Mouse (Mus musculus): ENCODE data around the gene Tsen54.

Tsen54 gene

DNA sequence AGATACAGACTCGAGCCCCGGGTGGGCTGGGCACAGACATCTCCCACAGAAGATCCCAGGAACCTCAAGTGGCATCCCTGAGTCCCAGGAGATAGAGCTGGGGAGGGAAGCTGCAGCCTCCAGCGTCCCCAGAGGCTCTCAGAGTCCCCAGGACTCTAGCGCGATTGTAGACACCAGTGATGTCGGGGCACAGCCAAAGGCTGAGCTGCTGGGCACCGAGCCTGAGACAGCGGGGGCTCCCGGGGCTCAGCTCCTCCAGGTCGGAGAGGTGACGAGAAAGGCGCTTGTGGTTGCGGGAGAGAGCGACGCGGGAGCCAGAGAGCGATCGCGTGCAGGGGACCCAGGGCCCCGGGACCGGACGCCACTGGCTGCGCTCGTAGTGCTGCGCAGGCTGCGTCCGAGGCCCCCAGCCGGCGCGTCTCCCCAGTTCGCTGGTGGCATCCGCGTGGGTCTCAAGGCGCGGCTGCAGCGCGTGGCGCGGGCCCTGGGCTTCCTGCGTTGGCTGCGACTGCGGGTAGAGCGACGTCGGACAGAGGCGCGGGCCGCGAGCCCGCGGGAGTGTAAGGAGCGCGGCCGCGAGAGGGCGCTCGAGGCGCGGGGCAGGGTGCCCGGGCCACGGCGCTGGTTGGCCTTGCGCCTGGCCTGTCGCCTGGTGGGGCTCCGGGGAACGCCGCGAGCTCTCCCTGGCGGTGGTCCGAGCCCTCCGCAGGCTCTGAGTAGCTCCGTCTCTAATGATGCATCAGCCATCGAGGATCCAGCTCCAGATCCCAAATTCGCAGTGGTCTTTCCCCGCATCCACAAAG lies 44.8 kb downstream of the Tsen54 start:
- peak; percentile 7 to 54 for DNase-seq (ENCODE audit: low spot score in 2 of 2)

DNA sequence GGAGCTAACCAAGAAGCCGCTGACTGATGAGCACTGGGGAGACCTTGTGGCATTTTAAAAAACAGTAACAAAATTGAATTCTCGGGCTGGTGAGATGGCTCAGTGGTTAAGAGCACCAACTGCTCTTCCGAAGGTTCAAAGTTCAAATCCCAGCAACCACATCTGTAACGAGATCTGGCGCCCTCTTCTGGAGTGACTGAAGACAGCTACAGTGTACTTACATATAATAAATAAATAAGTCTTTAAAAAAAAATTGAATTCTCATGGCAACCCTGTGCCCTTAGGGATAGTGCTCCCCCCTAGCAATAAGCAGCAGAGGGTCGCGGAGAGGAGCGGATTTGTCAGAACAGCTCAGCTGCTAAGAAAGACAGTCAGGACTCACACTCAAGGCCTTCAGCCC lies 49.4 kb downstream of the Tsen54 start:
- no peak for DNase-seq (ENCODE audit: low spot score in 2 of 2)

DNA sequence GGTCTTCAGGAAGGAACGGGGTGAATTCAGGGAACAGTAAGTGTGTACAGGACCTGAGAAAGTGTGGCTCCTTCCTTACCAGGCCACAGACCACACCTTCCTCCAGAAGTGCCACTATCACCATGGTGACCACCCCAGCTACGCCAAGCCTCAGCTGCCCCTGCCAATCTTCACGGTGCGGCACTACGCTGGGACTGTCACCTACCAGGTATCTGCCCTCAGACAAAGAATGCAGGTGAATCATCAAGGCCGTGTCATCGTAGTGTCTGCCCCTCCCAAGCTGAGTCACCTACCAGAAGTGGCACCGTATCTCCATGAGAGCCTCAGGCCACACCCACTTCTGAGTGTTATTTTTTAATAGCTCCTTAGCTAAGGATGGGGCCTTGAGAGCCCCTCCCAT lies 54.9 kb downstream of the Tsen54 start:
- DNase-seq (ENCODE audit: low spot score in 2 of 2) = no peak

DNA sequence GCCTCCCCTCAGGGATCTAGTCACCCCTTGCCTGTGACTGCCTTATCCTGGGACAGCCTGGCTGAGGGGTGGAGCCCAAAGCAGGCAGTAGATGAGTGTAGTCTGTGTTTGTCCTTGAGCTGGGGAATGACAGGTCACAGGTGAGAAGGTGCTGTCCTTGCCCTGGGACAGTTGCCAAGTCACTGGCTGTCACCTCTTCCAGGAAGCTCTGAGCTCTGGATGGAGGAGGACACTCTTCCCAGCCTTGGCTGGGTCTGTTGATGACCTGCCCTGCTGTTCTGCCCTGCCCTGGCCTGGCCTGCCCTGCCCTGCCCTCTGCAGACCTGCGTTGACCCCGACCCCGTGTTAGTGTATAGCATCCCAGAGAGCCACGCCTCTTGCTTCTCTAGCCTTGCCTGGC lies 57.9 kb downstream of the Tsen54 start:
- DNase-seq (ENCODE audit: low spot score in 2 of 2) = no peak

Data from left cerebral cortex, adult 9 months (tissue).